Mouse (Mus musculus) CH12.LX (cell line): Measurements from ENCODE around the gene Mad2l2. TPM values are rescaled to one million over a fixed set of nuclear protein-coding genes. Genes with fewer than 3 reads are reported as not detected.

Experiments
- DNase-seq: peaks from one replicate; pipeline ENCODE4 v3.0.0-alpha.2; 2013; ENCODE audit errors: extremely low read depth
- H3K27ac ChIP-seq: 2 replicates; pipeline ENCODE4 v1.5.1; 2012; ENCODE audit warnings: low read depth, mild to moderate bottlenecking, control low read depth, moderate library complexity; ENCODE audit not compliant: insufficient read depth
- H3K27me3 ChIP-seq: replicated peaks from 2 replicates; pipeline ENCODE3; 2012; ENCODE audit warnings: inconsistent platforms
- H3K36me3 ChIP-seq, 2 experiments: replicated peaks in 1 of 2; 2 replicates each; pipeline versions ENCODE3 to v1.6.1; 2012; ENCODE audit warnings: inconsistent platforms in 1 of 2, low read length in 1 of 2, mild to moderate bottlenecking in 1 of 2, mixed read lengths in 1 of 2, moderate library complexity in 1 of 2; ENCODE audit not compliant: control insufficient read depth in 1 of 2, insufficient read depth in 1 of 2
- H3K4me1 ChIP-seq, 2 experiments: 2 replicates each; pipeline ENCODE4 v1.6.1; 2012; ENCODE audit warnings: inconsistent platforms in 1 of 2, moderate library complexity in 1 of 2; ENCODE audit not compliant: insufficient read depth in 2 of 2, control insufficient read depth in 1 of 2
- H3K4me2 ChIP-seq: 2 replicates; pipeline ENCODE4 v1.6.1; 2012; ENCODE audit warnings: low read depth, mild to moderate bottlenecking, control low read depth; ENCODE audit not compliant: poor library complexity, insufficient read depth, severe bottlenecking
- H3K4me3 ChIP-seq, 3 experiments: fragments of 150-350 bp in 1 of 3; sonication (generic) in 1 of 3; replicated peaks in 1 of 3; 2 replicates each; pipeline versions ENCODE3 to v1.5.1; 2011 to 2012; ENCODE audit warnings: low read depth in 2 of 3, low read length in 2 of 3, mild to moderate bottlenecking in 2 of 3, moderate library complexity in 2 of 3, control low read depth in 1 of 3, improper control_type of control experiment in 1 of 3, inconsistent platforms in 1 of 3, mixed read lengths in 1 of 3; ENCODE audit not compliant: poor library complexity in 1 of 3
- H3K79me2 ChIP-seq: replicated peaks from 2 replicates; pipeline ENCODE4 v1.6.1; 2012; ENCODE audit warnings: mild to moderate bottlenecking, moderate library complexity; ENCODE audit not compliant: control insufficient read depth, poor library complexity, insufficient read depth, severe bottlenecking; ENCODE audit errors: extremely low read depth
- H3K9ac ChIP-seq: 2 replicates; pipeline ENCODE4 v1.6.1; 2012; ENCODE audit warnings: low read depth, mild to moderate bottlenecking, control low read depth, moderate library complexity; ENCODE audit not compliant: insufficient read depth
- H3K9me3 ChIP-seq: replicated peaks from 2 replicates; pipeline ENCODE3; 2012; ENCODE audit warnings: low read length, inconsistent platforms, mixed read lengths
- CHD2 ChIP-seq: IDR thresholded peaks from 2 replicates; pipeline ENCODE4 v1.6.1; 2011; ENCODE audit warnings: low read length, improper control_type of control experiment
- CTCF ChIP-seq, 2 experiments: IDR thresholded peaks in 1 of 2; conservative IDR thresholded peaks in 1 of 2; 2 replicates each; pipeline ENCODE4 v1.5.1; 2011 to 2012; ENCODE audit warnings: low read depth in 2 of 2, low read length in 2 of 2, improper control_type of control experiment in 1 of 2, inconsistent platforms in 1 of 2, mild to moderate bottlenecking in 1 of 2, moderate library complexity in 1 of 2
- E2F4 ChIP-seq: IDR thresholded peaks from 2 replicates; pipeline ENCODE4 v1.6.1; 2011; ENCODE audit warnings: low read depth, low read length, improper control_type of control experiment; ENCODE audit not compliant: insufficient replicate concordance
- ELF1 ChIP-seq: IDR thresholded peaks from 2 replicates; pipeline ENCODE4 v1.6.1; 2014; ENCODE audit warnings: low read depth, mild to moderate bottlenecking, inconsistent platforms, low read length, improper control_type of control experiment
- KAT2A ChIP-seq: IDR thresholded peaks from 2 replicates; pipeline ENCODE4 v1.6.1; 2012; ENCODE audit warnings: low read length, improper control_type of control experiment, inconsistent platforms; ENCODE audit not compliant: insufficient replicate concordance
- MAFK ChIP-seq: IDR thresholded peaks from 2 replicates; pipeline ENCODE4 v1.6.1; 2011; ENCODE audit warnings: low read length, improper control_type of control experiment; ENCODE audit not compliant: insufficient replicate concordance
- MAX ChIP-seq: IDR thresholded peaks from 2 replicates; pipeline ENCODE4 v1.6.1; 2011; ENCODE audit warnings: low read length, improper control_type of control experiment
- MAZ ChIP-seq: IDR thresholded peaks from 2 replicates; pipeline ENCODE4 v1.6.1; 2012; ENCODE audit warnings: low read depth, mild to moderate bottlenecking, inconsistent platforms, low read length, improper control_type of control experiment, moderate library complexity
- MXI1 ChIP-seq: IDR thresholded peaks from 2 replicates; pipeline ENCODE4 v1.6.1; 2011; ENCODE audit warnings: mild to moderate bottlenecking, low read depth, low read length, improper control_type of control experiment
- MYC ChIP-seq: IDR thresholded peaks from 2 replicates; pipeline ENCODE4 v1.6.1; 2011; ENCODE audit warnings: low read depth, mild to moderate bottlenecking, improper control_type of control experiment, low read length
- NRF1 ChIP-seq: IDR thresholded peaks from 2 replicates; pipeline ENCODE4 v1.6.1; 2014; ENCODE audit warnings: low read depth, mild to moderate bottlenecking, inconsistent platforms, low read length, improper control_type of control experiment, moderate library complexity
- PAX5 ChIP-seq: IDR thresholded peaks from 2 replicates; pipeline ENCODE4 v1.6.1; 2012; ENCODE audit warnings: low read length, inconsistent platforms, mixed read lengths
- POLR2AphosphoS2 ChIP-seq: IDR thresholded peaks from 2 replicates; pipeline ENCODE4 v1.6.1; 2011; ENCODE audit warnings: low read depth, low read length, improper control_type of control experiment
- RAD21 ChIP-seq: IDR thresholded peaks from 2 replicates; pipeline ENCODE4 v1.6.1; 2011; ENCODE audit warnings: low read depth, mild to moderate bottlenecking, low read length, improper control_type of control experiment, moderate library complexity
- RCOR1 ChIP-seq: conservative IDR thresholded peaks from 2 replicates; pipeline ENCODE4 v1.6.1; 2012; ENCODE audit warnings: low read depth, mild to moderate bottlenecking, inconsistent platforms, low read length, improper control_type of control experiment
- SIN3A ChIP-seq: IDR thresholded peaks from 2 replicates; pipeline ENCODE4 v1.6.1; 2012; ENCODE audit warnings: low read length, improper control_type of control experiment, inconsistent platforms
- SMC3 ChIP-seq: IDR thresholded peaks from 2 replicates; pipeline ENCODE4 v1.6.1; 2011; ENCODE audit warnings: low read depth, low read length, improper control_type of control experiment
- TBP ChIP-seq: conservative IDR thresholded peaks from 2 replicates; pipeline ENCODE4 v1.6.1; 2011; ENCODE audit warnings: low read depth, low read length, improper control_type of control experiment
- TCF12 ChIP-seq: IDR thresholded peaks from 2 replicates; pipeline ENCODE4 v1.6.1; 2014; ENCODE audit warnings: low read depth, mild to moderate bottlenecking, inconsistent platforms, low read length, improper control_type of control experiment
- UBTF ChIP-seq: IDR thresholded peaks from 2 replicates; pipeline ENCODE4 v1.6.1; 2012; ENCODE audit warnings: low read depth, mild to moderate bottlenecking, inconsistent platforms, low read length, improper control_type of control experiment, moderate library complexity
- USF2 ChIP-seq: conservative IDR thresholded peaks from 2 replicates; pipeline ENCODE4 v1.6.1; 2011; ENCODE audit warnings: low read depth, low read length, improper control_type of control experiment
- ZC3H11A ChIP-seq: IDR thresholded peaks from 2 replicates; pipeline ENCODE4 v1.6.1; 2012; ENCODE audit warnings: low read depth, mild to moderate bottlenecking, inconsistent platforms, low read length, improper control_type of control experiment
- ZMIZ1 ChIP-seq: IDR thresholded peaks from 2 replicates; pipeline ENCODE4 v1.6.1; 2012; ENCODE audit warnings: low read depth, mild to moderate bottlenecking, inconsistent platforms, low read length, improper control_type of control experiment
- ZNF384 ChIP-seq: IDR thresholded peaks from 2 replicates; pipeline ENCODE4 v1.6.1; 2012; ENCODE audit warnings: low read depth, low read length, improper control_type of control experiment, inconsistent platforms
- dilution Hi-C: fragments of 300-500 bp; cut with MboI; formaldehyde crosslinking; loops from 2 replicates; pipeline ENCODE4 v1.14.3; 2020; ENCODE audit warnings: low sequenced_read_pairs; ENCODE audit not compliant: extremely low pct_unique_long_range_greater_than_20kb, extremely low pct_ligation_motif_present
- in situ Hi-C: fragments of 300-500 bp; cut with MboI; formaldehyde crosslinking; loops from 3 replicates; pipeline ENCODE4 v1.14.3; 2019; ENCODE audit warnings: low sequenced_read_pairs, low pct_ligation_motif_present, low pct_unique_long_range_greater_than_20kb, mixed read lengths
- polyA plus RNA-seq: library from polyadenylated mRNA; unstranded; fragments of >175 nt; gene quantifications from 2 replicates; pipeline ENCODE4 v1.2.1, GENCODE M21; 2012; ENCODE audit warnings: low read depth; ENCODE audit not compliant: insufficient read length
- total RNA-seq, 2 experiments: library from RNA; depleted of rRNA; stranded (reverse); fragments of 300-350 nt in 1 of 2; fragments of >200 nt in 1 of 2; gene quantifications; 2 replicates each; pipeline ENCODE4 v1.2.3; 2012 to 2014

The Mad2l2 gene
- total and polyA plus RNA-seq, 3 experiments: 23.1 to 43.3 (median 36.5) TPM

GRCm38 (mm10) chr4:148164002-148164439 is 33.8 kb downstream of the Mad2l2 start (continued):
- TF ChIP-seq UBTF: peak; percentile 90
- 0 out of 2 replicates have a peak, but pooled peaks have one; percentile 36 for TF ChIP-seq MAZ
- TF ChIP-seq ZMIZ1: no peak
- TF ChIP-seq POLR2AphosphoS2: no peak
- peak; percentile 83 for TF ChIP-seq SMC3
- no peak for TF ChIP-seq SIN3A
- TF ChIP-seq USF2: no peak
- TF ChIP-seq RCOR1: no peak
- no peak for TF ChIP-seq KAT2A
- no peak for TF ChIP-seq CHD2
- 0 out of 2 replicates have a peak, but pooled peaks have one; percentile 28 for TF ChIP-seq MXI1
- TF ChIP-seq MAX: no peak
- no peak for TF ChIP-seq PAX5
- TF ChIP-seq MAFK: no peak
- TF ChIP-seq TBP: no peak
- no peak for TF ChIP-seq ZNF384

DNA sequence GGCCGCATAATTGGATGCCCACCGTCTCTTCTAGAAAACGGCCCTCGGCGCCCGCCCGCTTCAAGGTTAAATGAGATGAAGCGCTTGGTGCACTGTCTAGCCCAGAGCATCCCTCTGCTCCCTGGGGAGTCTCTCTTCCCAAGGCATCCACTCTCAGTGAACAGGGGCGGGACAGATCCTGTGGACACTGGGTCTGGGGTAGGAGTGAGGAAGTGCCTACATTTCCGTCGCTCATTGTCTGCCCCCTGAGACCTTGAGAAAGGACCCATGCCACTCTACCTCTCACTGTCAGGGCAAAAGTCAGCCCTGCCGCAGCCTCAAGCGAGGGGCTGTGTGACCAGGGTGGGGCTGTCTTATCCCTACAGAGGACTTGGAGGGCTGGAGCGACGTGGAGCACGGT is 34.3 kb downstream of the Mad2l2 start:
- no peak overlapping the region for H3K9ac ChIP-seq
- no peak overlapping the region for H3K4me2 ChIP-seq
- no peak for DNase-seq
- peaks cover 72% of the 10 kb centered on the region for H3K27me3 ChIP-seq
- H3K36me3 ChIP-seq: no peaks in the 10 kb centered on the region
- dilution Hi-C loops (no loop called here), in situ Hi-C loops (loop anchor here (25.0 kb wide), 1 partner anchor 448 kb away; the partner anchor contains the start of gene Masp2)
- peaks cover 2 to 7% of the 10 kb centered on the region in 2 experiments; a peak in 2 of 4 replicates for H3K4me1 ChIP-seq
- no peak overlapping the region for H3K27ac ChIP-seq
- no peak overlapping the region for H3K4me3 ChIP-seq
- H3K79me2 ChIP-seq: no peaks in the 10 kb centered on the region
- H3K9me3 ChIP-seq: no peaks in the 10 kb centered on the region
- no peak for TF ChIP-seq MXI1
- no peak for TF ChIP-seq UBTF
- no peak for TF ChIP-seq KAT2A
- TF ChIP-seq PAX5: no peak
- TF ChIP-seq MAX: no peak
- no peak for TF ChIP-seq USF2
- TF ChIP-seq CTCF (conservative IDR thresholded peaks at IDR 0.05 in 1 of 2, IDR thresholded peaks at IDR 0.05 in 1 of 2; ENCODE audit: low read depth in 2 of 2, low read length in 2 of 2): no peak
- no peak for TF ChIP-seq CHD2
- TF ChIP-seq TCF12: no peak
- no peak for TF ChIP-seq SMC3

GRCm38 (mm10) chr4:148165551-148165950 is 35.4 kb downstream of the Mad2l2 start:
- peaks cover 2 to 4% of the 10 kb centered on the region in 2 experiments; a peak in 2 of 4 replicates for H3K4me1 ChIP-seq
- peaks cover 77% of the 10 kb centered on the region for H3K27me3 ChIP-seq
- H3K79me2 ChIP-seq: no peaks in the 10 kb centered on the region
- no peak overlapping the region for H3K4me3 ChIP-seq
- no peaks in the 10 kb centered on the region for H3K9me3 ChIP-seq
- in situ Hi-C loops: loop anchor here (25.0 kb wide), 1 partner anchor 447 kb away; the partner anchor contains the start of gene Masp2
- TF ChIP-seq MAX (no peak), PAX5 (no peak), UBTF (no peak), ELF1 (no peak), ZMIZ1 (no peak), MYC (no peak), ZC3H11A (no peak), NRF1 (no peak), RAD21 (no peak), SMC3 (no peak), CHD2 (no peak), CTCF (conservative IDR thresholded peaks at IDR 0.05 in 1 of 2, IDR thresholded peaks at IDR 0.05 in 1 of 2; ENCODE audit: low read depth in 2 of 2, low read length in 2 of 2) (no peak), MAZ (no peak), E2F4 (no peak), TCF12 (no peak), SIN3A (no peak)
- H3K36me3 ChIP-seq: no peaks in the 10 kb centered on the region
- dilution Hi-C loops: no loop called here
- no peak overlapping the region for H3K9ac ChIP-seq
- H3K4me2 ChIP-seq: no peak overlapping the region
- DNase-seq: no peak
- H3K27ac ChIP-seq: no peak overlapping the region
